Mouse (Mus musculus) B cell, adult (primary cell): ENCODE measurements around the gene Fscn3. TPM values are rescaled to one million over a fixed set of nuclear protein-coding genes. Genes with fewer than 3 reads are reported as not detected.

Source experiments
- total RNA-seq: library from RNA; stranded (reverse); gene quantifications from 4 replicates; pipeline ENCODE4 v1.2.4, GENCODE M21; 2023; ENCODE audit not compliant: inconsistent age

The Fscn3 gene
- total RNA-seq, result 0.29 to 0.36 TPM (median 0.36 TPM) in 3 of 4 replicates, not detected in the other

GRCm38 (mm10) chr6:28427096-28427839 is at the start of gene Fscn3:
Fscn3 (plus strand) TSS chr6:28427789.

GRCm38 (mm10) chr6:28397681-28398203 is 29.8 kb upstream of the Fscn3 start, which contains the start of gene Zfp800:
Zfp800 (minus strand) TSS chr6:28398005.

GRCm38 (mm10) chr6:28423313-28423712 is 4.3 kb upstream of the Fscn3 start, which contains the start of gene Arf5:
Arf5 (plus strand) TSS chr6:28423560.

GRCm38 (mm10) chr6:28428290-28428689 is 701 bp downstream of the Fscn3 start, which contains the start of gene Gcc1:
Gcc1 (minus strand) TSS chr6:28428390.

GRCm38 (mm10) chr6:28449253-28449652 is 21.7 kb downstream of the Fscn3 start, which contains the start of gene Pax4:
Pax4 (minus strand) TSS chr6:28449353.

GRCm38 (mm10) chr6:28474839-28475238 is 47.2 kb downstream of the Fscn3 start, which contains the start of gene Snd1:
Snd1 (plus strand) TSS chr6:28475139.

Other genes starting within 250 kb of the Fscn3 start
- gene Zfp800, start 29.8 kb upstream of the Fscn3 start, total RNA-seq, result 58.2 to 69.2 TPM (median 59.3 TPM) in 4 replicates
- 103 to 131 TPM (median 118 TPM) in 4 replicates for gene Arf5, start 4.2 kb upstream of the Fscn3 start, total RNA-seq
- gene Gcc1, start 601 bp downstream of the Fscn3 start, total RNA-seq, result 18.4 to 23.4 TPM (median 20.7 TPM) in 4 replicates
- gene Pax4, start 21.6 kb downstream of the Fscn3 start, total RNA-seq, result not detected in 4 replicates
- gene Snd1, start 47.4 kb downstream of the Fscn3 start, total RNA-seq, result 98.0 to 101 TPM (median 100 TPM) in 4 replicates